Mouse (Mus musculus) c-Kit-positive CD71-negative TER-119-negative erythroid progenitor cells, embryonic 14.5 days (primary cell): Measurements from ENCODE around the gene Tbc1d24.
"Not testable (repeated sequence)": the region's sequence is repeated elsewhere in the genome, so short reads cannot be mapped to it uniquely, and the experiment has no call there.

Source experiments
- DNase-seq: peaks from one replicate; pipeline ENCODE4 v3.0.0-alpha.2; 2013; ENCODE audit warnings: low read depth

Tbc1d24 gene

DNA sequence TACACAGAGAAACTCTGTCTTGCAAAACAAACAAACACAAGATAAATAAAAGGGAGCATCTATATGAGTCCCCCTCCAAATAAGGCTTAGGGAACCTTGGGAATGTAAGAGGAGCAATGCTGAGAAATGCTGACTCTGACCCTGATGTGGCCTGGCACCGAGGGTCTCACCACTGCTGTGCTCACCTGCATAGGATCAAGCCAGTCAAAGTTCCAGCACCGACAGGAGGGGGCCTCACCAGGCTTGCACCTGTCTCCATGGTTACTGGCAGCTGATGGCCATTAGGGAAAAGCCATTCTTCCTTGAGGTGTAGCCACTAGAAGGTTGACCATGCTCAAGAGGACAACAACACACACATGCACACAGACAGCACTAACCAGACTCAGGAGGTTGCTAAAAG lies 62.5 kb downstream of the Tbc1d24 start:
- no peak for DNase-seq

DNA sequence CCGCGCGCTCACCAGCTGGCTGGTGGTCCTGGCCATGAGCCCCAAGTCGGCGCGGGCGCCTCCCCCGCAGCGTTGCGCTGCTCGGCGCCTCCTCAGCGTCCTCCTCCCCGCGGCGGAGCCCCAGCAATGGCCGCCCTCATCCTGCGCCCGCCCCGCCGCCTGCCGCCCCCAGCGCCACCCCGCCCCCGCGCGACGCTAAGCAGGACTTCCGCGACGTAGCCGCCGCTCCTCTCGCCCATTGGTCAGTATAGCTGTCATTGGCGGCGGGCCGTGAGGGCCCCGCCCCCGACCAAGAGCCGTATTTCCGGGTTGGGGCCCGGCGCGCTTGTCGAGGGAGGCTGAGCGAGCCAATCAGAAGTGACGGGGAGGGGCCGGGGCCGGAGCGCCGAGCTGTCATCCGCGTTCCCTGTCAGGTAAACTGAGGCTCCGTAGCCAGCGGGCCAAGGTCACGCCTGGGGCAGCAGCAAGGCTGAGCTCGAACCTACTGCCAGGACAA lies 63.9 kb downstream of the Tbc1d24 start:
- peak; percentile 93 for DNase-seq

DNA sequence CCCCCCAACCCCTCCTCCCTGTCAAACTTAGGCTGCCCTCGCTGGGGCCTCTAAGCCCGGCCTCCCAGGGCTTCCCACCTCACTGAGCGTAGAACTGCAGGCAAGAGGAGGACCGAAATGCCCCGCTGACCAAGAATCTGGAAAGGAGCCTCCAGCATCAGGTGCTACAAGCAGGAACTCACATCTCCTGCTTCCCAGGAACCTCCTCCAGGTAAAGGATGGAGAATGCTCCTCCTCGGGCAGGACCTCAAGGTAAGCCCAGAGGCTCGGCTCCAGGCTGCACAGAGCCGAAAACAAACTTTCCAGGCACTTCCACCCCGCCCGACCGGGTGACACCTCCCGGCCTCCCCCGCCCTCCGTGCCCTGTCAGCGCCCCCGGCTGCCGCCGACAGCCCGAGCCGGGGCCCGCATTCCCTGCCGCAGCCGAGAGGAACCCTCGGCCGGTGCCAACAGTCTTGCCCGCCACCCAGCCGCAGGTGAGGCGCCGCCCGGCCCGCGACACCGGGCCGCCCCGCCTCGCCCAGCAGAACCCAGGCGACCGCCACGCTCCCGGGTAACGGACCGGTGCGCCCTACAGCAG lies 64.4 kb downstream of the Tbc1d24 start:
- DNase-seq: no peak

DNA sequence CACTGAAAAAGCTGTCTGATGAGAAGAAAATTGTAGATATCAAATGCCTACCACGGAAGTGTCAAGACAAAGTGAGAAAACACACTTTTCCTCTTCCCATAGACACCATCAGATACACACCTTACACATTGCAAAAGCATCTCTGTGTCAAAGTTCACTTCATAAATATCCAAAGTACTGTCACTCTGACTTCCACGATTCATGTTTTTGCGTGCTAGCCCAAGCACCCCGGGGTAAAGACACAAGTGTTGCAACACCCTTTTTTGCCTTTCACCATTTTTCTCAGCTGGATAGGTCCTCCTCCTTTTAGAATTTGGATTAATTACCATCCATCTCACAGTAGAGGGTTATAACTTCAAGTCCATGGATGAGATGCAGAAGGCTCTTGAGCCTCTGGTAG lies 65.4 kb downstream of the Tbc1d24 start:
- DNase-seq: no peak

GRCm38 (mm10) chr17:24139256-24139655 lies 66.1 kb downstream of the Tbc1d24 start:
- no peak for DNase-seq

DNA sequence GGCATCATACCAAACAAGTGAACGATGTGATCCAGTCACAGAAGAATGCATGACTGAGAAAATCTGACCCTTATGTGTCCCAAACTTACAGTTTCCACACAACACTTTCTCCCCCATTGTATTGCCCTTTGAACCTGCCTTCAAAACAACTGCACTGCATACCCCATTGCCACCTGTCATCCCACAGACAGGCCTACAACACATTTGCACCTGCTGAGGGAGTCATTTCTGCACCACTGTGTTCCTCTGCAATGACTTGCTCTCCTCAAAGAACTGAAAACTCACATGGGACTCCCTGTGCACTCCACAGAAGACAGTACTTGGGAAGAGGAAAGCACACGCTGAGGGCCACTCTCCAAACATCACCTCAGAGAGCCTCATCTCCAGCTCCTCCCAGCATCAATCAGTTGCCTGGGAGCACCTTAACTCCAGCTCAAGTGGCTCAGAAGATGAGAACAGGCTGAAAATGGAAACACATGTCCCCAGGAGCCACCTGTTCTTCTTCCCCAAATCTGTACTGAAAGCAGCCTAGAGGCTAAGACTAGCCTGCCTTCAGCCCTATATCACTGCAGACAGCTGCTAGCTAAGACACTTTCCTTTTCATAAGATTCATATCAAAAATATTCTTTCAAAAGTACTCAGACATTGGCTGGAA lies 68.0 kb downstream of the Tbc1d24 start:
- DNase-seq: no peak

DNA sequence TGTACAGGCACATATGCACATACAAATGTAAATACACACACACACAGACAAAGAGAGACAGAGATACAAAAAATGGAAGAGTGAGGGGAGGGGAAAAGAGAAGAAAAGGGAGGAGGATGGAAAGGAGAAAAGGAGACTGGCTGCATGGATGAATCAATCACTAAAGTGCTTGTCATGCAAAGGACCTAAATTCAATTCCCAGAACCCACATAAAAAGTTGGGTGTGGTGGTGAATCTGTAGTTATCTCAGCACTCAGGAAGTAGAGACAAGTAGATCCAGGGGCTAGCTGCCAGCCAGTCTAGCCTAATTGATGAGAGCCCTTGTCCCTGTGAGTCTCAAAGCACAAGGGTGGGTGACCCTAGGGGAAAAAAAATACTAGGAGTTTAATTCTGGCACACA lies 71.3 kb downstream of the Tbc1d24 start:
- no peak for DNase-seq

GRCm38 (mm10) chr17:24132919-24133318 lies 72.4 kb downstream of the Tbc1d24 start:
- DNase-seq: not testable (repeated sequence)

- no peak for DNase-seq
These were observed 73.8 kb downstream of the Tbc1d24 start for GRCm38 (mm10) chr17:24131570-24131969.

GRCm38 (mm10) chr17:24129246-24129645 lies 76.1 kb downstream of the Tbc1d24 start:
- not testable (repeated sequence) for DNase-seq

- no peak for DNase-seq
These were observed 77.8 kb downstream of the Tbc1d24 start for GRCm38 (mm10) chr17:24127592-24127991.

DNA sequence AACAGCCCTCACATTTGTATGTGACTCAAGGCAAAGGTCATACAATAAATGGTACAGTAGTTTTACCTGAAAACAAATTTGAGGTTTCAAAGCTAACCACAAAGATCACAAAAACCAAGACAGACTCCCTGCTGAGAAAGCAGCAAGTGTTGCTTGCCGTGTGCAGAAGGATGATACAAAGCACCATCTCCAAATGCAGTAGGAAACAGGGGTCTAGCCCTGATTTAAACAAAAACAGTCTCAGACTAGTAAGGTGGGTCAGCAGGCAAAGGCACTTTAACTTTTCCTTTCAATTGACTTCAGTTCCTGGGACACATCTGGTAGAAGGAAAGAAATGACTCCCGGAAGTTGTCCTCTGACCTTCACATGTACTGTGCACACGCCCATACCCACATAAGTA lies 78.6 kb downstream of the Tbc1d24 start:
- DNase-seq: no peak
